Mouse (Mus musculus) lung, postnatal 0 days (tissue): ENCODE results near the gene Gfpt2. TPM values are rescaled to one million over a fixed set of nuclear protein-coding genes. Genes with fewer than 3 reads are reported as not detected.

ENCODE experiments used
- ATAC-seq: fragments of 200-750 bp; cut with Nextera tagmentation; 2 replicates; pipeline ENCODE4 v1.8.0; 2017; ENCODE audit warnings: moderate library complexity
- DNase-seq: peaks from one replicate; pipeline ENCODE4 v3.0.0-alpha.2; 2016; ENCODE audit warnings: low spot score
- H3K27ac ChIP-seq: fragments of 300-500 bp; sonication (generic); 2 replicates; pipeline ENCODE4 v1.5.1; 2014; ENCODE audit warnings: antibody characterized with exemption, mild to moderate bottlenecking, low read length, mixed read lengths
- H3K27me3 ChIP-seq: fragments of 300-500 bp; sonication (generic); replicated peaks from 2 replicates; pipeline ENCODE4 v1.6.1; 2014; ENCODE audit warnings: low read length, mixed read lengths; ENCODE audit not compliant: insufficient read depth
- H3K36me3 ChIP-seq: fragments of 300-500 bp; sonication (generic); 2 replicates; pipeline ENCODE4 v1.6.1; 2014; ENCODE audit warnings: low read length, mixed read lengths; ENCODE audit not compliant: insufficient read depth
- H3K4me1 ChIP-seq: fragments of 300-500 bp; sonication (generic); 2 replicates; pipeline ENCODE4 v1.6.1; 2014; ENCODE audit warnings: antibody characterized with exemption, low read depth, low read length, mixed read lengths; ENCODE audit not compliant: insufficient read depth
- H3K4me2 ChIP-seq: fragments of 300-500 bp; sonication (generic); replicated peaks from 2 replicates; pipeline ENCODE4 v1.6.1; 2014; ENCODE audit warnings: low read depth, mild to moderate bottlenecking, low read length, moderate library complexity, mixed read lengths
- H3K4me3 ChIP-seq: fragments of 300-500 bp; sonication (generic); 2 replicates; pipeline ENCODE4 v1.5.1; 2014; ENCODE audit warnings: low read depth, low read length
- H3K9ac ChIP-seq: fragments of 300-500 bp; sonication (generic); replicated peaks from 2 replicates; pipeline ENCODE4 v1.6.1; 2014; ENCODE audit warnings: low read depth, mild to moderate bottlenecking
- H3K9me3 ChIP-seq: fragments of 300-500 bp; sonication (generic); 2 replicates; pipeline ENCODE4 v1.6.1; 2016; ENCODE audit warnings: low read length, mixed read lengths
- CTCF ChIP-seq: IDR thresholded peaks from 2 replicates; pipeline ENCODE4 v1.5.1; 2016; ENCODE audit warnings: antibody characterized with exemption, mild to moderate bottlenecking
- EP300 ChIP-seq: IDR thresholded peaks from 2 replicates; pipeline ENCODE4 v1.6.1; 2016; ENCODE audit warnings: antibody characterized with exemption, mild to moderate bottlenecking, control low read depth
- whole genome bisulfite sequencing: fragments of 180-500 bp; shearing (Covaris S2); extraction: QIAGEN DNeasy Blood & Tissue Kit; methylation state at CpG from one replicate; pipeline ENCODE4 v1.1.7; 2014; 5-methylcytosine and 5-hydroxymethylcytosine counted together
- polyA plus RNA-seq: library from polyadenylated mRNA; unstranded; fragments of >200 nt; fragmentation: Nextera tagmentation; extraction: Ambion mirVana; gene quantifications from 2 replicates; pipeline ENCODE4 v1.2.1, GENCODE M21; 2015

Gfpt2 gene
- polyA plus RNA-seq, 1 experiment from 2014 or later, result 4.5 TPM

DNA sequence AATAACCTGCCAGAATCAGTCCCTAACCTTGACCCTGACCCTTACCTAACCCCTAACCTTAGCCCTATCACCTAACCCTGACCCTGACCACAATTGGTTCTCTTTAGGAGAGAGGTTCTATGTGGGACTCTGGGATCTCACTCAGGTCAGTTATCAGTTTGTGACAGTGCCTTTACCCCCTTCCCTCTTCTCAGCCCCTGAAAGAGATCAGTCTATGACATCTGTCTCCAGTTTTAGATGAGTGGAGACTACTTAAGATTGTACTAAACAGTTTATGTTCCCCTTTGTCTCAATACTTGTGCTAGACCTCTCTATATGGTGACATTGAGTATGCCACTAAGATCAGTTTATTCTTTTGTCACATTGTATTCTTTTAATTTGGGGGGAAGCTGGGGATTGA lies 69.9 kb downstream of the Gfpt2 start:
- H3K27me3 ChIP-seq, result no peaks in the 10 kb centered on the region

DNA sequence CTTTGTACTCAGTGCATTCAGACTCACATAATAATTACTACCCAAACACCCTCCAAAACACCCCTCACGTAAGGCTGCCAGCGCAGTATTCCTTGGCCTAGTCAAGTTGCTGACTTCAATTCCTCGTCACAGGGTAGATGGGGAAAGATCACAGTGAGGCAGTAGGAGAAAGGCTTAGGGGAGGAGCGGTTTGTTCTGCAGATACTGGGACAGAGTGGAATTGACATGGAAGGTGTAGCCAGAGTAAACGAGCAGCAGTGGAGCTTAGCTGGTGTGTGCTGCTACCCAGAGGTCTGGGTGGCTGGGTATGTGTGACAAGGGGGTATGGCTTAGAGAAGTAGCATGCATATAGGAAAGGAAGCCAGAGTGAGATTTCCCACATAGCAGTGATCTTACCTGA lies 73.3 kb downstream of the Gfpt2 start:
- TF ChIP-seq EP300, result no peak
- TF ChIP-seq CTCF, result no peak
- Histone ChIP-seq H3K9ac (no peak overlapping the region), H3K9me3 (no peaks in the 10 kb centered on the region), H3K4me2 (no peak overlapping the region), H3K27ac (no peak overlapping the region), H3K4me1 (no peaks in the 10 kb centered on the region), H3K36me3 (peaks cover 4% of the 10 kb centered on the region; the same call in 1 of the 2 replicates), H3K27me3 (no peaks in the 10 kb centered on the region), H3K4me3 (no peak overlapping the region)
- 83% methylated on average over 5 of the region's 5 CpGs for WGBS
- ATAC-seq (no peak), DNase-seq (no peak)

More for the DNA sequence above, 69.9 kb downstream of the Gfpt2 start:
- Histone ChIP-seq H3K4me2 (no peak overlapping the region), H3K9ac (no peak overlapping the region), H3K4me3 (no peak overlapping the region), H3K27ac (no peak overlapping the region), H3K4me1 (no peaks in the 10 kb centered on the region; the same call in 1 of the 2 replicates), H3K36me3 (peaks cover 4% of the 10 kb centered on the region; the same call in 1 of the 2 replicates), H3K9me3 (no peaks in the 10 kb centered on the region)
- TF ChIP-seq EP300 (no peak), CTCF (no peak)
- no peak for DNase-seq
- no peak for ATAC-seq

DNA sequence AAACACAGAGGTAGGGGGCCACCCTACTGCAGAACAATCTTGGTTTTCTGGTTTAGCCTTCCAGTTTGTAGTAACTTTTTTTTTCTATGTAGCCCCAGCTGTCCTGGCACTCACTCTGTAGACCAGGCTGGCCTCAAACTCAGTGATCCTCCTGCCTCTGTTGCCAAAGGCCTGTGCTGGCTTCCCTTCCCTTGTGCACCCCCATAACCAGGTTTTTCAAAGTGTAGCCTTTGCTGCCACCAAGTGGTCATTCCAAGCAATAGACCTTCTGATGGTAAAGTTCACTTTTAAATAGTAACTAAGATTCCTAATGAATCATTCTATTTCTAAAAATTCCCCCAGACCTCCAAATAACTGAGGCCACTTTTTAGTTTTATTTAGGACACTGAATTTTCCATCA lies 75.8 kb downstream of the Gfpt2 start:
- no peak overlapping the region for H3K27ac ChIP-seq
- H3K27me3 ChIP-seq, result no peaks in the 10 kb centered on the region
- H3K4me3 ChIP-seq, result no peak overlapping the region
- H3K36me3 ChIP-seq, result no peaks in the 10 kb centered on the region; the same call in 1 of the 2 replicates
- H3K4me2 ChIP-seq, result no peak overlapping the region
- DNase-seq (peak; percentile 76), ATAC-seq (peak; percentile 55)
- no peaks in the 10 kb centered on the region for H3K4me1 ChIP-seq
- no peak overlapping the region for H3K9ac ChIP-seq
- H3K9me3 ChIP-seq, result no peaks in the 10 kb centered on the region
- TF ChIP-seq CTCF, result peak; percentile 83
- no peak for TF ChIP-seq EP300

DNA sequence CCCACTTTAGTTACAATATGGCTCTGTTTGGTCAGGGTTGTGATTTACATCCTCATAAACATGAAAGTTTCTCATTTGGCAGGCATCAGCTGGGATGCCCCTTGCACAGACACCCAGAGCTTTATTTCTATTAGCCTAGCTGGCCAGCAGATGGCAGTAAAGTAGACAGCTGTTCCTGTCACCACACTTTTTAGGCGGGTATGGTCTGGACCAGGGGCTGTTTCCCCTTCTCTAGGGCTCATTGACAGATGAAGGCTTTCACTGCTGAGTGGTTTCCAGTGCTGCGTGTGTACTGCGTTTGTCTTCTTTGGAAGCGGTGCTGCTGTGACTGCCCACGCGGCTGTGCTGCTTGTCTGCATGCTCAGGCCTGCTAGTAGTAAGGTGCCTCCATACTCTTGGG lies 77.9 kb downstream of the Gfpt2 start:
- DNase-seq, result peak; percentile 54
- H3K9me3 ChIP-seq, result no peaks in the 10 kb centered on the region
- 54% methylated on average over 6 of the region's 6 CpGs for WGBS
- TF ChIP-seq EP300 (no peak), CTCF (peak; percentile 75)
- no peak for ATAC-seq
- no peak overlapping the region for H3K4me2 ChIP-seq
- no peaks in the 10 kb centered on the region for H3K27me3 ChIP-seq
- no peaks in the 10 kb centered on the region for H3K4me1 ChIP-seq
- no peaks in the 10 kb centered on the region; the same call in 1 of the 2 replicates for H3K36me3 ChIP-seq
- no peak overlapping the region for H3K4me3 ChIP-seq
- H3K9ac ChIP-seq, result no peak overlapping the region
- no peak overlapping the region for H3K27ac ChIP-seq

DNA sequence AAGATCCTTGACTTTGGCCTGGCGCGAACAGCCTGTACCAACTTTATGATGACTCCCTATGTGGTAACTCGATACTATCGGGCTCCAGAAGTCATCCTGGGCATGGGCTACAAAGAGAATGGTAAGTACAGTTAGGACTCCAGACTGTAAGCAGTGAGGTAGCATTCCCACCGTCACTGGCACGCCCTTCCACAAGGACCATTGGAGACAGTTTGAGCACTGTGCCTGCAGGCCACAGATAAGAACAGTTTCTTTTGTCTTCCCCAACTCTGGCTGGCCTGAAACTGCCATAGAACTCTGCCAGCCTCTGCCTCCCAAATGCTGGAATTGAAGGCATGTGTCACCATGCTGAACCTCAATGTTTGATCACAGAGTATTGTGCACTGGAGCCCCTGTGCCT lies 78.8 kb downstream of the Gfpt2 start:
- no peaks in the 10 kb centered on the region for H3K4me1 ChIP-seq
- no peak overlapping the region for H3K4me2 ChIP-seq
- TF ChIP-seq CTCF (no peak), EP300 (no peak)
- no peaks in the 10 kb centered on the region for H3K27me3 ChIP-seq
- no peak overlapping the region for H3K9ac ChIP-seq
- ATAC-seq (no peak), DNase-seq (no peak)
- no peak overlapping the region for H3K4me3 ChIP-seq
- no peak overlapping the region for H3K27ac ChIP-seq
- H3K36me3 ChIP-seq, result no peaks in the 10 kb centered on the region; the same call in 1 of the 2 replicates
- no peaks in the 10 kb centered on the region for H3K9me3 ChIP-seq
- 93% methylated on average over 6 of the region's 6 CpGs for WGBS

DNA sequence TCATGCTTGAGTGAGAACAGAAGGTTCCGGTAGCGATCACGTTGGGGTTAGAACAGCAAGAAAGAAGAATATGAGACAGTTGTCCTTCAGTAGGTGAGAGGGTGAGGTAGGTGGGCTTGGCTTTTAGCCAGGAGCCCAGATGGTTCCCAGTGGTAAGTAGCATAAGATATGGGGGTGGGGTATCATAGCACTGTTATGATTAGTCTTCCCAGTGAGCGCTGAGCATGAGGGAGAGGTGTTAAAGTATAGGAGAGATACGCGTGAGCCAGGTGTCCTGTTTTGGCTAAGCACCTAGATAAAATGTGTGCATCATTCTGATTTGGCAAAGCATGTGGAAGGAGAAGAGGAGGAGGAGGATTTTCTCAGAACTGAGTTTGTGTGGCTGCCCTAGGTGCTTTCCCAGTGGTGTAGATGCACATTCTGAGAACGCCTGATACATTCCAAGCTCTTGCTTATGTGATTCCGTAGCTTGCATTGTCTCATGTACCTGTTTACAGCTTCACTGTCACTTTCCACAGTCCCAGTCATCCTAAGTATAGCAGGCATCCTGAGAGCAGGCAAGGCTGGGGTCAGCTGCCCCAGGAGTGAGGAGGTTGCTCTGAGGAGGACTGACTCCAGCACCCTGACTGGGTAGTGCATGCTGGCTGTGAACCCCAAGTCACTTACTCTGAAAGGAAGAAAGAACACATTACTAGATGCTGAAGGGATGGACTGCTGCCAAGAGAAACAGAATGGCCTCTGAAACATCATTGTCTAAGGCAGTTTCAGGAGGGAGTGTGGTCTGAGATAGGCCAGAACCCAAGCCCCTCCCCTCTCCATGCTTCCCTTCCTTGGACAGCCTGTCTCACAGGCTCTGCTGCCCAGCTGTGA lies 83.2 kb downstream of the Gfpt2 start:
- WGBS, result 78% methylated on average over 8 of the region's 8 CpGs

More for the DNA sequence above, 83.2 kb downstream of the Gfpt2 start:
- Histone ChIP-seq H3K36me3 (no peaks in the 10 kb centered on the region; the same call in 1 of the 2 replicates), H3K9ac (no peak overlapping the region), H3K9me3 (no peaks in the 10 kb centered on the region), H3K4me3 (no peak overlapping the region), H3K27ac (no peak overlapping the region), H3K27me3 (no peaks in the 10 kb centered on the region), H3K4me2 (no peak overlapping the region), H3K4me1 (no peaks in the 10 kb centered on the region)
- ATAC-seq (peak; percentile 46; the same call in 1 of the 2 replicates), DNase-seq (peak; percentile 67)
- TF ChIP-seq CTCF (no peak), EP300 (0 out of 2 replicates have a peak, but pooled peaks have one; percentile 16)
